Mouse (Mus musculus) cerebellum, postnatal 25 days (tissue): ENCODE data around the gene Ppp6r1.

Experiments used
- DNase-seq, 2 experiments: peaks; one replicate each; pipeline ENCODE4 v3.0.0; 2021; ENCODE audit warnings: mixed read lengths in 2 of 2

Ppp6r1 gene

GRCm38 (mm10) chr7:4658912-4659551, at the start of gene Ppp6r1:
Gene Ppp6r1, minus strand, starts transcription at chr7:4659019.
- DNase-seq, result peak; percentile 96 to 98

DNA sequence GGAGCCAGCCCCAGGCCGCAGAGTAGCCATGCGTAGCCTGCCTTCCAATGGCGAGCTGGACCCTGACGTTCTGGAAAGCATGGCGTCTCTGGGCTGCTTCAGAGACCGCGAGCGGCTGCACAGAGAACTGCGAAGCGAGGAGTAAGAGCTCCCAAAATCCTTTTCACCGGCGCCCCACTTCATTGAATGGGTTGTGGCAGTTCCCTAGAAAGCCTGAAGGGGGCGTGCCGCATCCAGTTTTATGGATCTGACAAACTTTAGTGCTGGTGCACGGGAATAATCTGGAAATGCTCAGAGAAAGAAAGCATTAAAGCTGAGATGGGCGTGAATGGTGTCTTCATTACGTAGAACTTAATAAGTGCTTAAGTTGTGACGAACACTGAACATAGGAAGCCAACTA, 46.3 kb upstream of the Ppp6r1 start:
- peak; percentile 55 to 68 for DNase-seq

DNA sequence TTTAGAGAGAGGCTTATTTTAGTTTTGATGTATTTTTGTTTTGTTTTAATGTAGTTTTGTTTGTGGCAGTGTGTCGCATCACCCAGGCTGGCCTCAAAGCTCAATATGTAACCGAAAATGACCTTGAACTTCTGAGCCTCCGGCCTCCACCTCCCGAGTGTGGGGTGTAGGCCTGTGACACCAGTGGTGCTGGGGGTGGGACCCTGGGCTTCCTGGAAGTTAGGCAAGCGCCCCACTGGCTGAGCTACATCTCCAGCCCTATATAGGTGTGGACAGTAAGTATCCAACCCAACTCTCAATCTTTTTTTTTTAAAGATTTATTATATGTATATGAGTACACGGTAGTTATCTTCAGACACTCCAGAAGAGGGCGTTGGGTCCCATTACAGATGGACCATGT, 44.4 kb upstream of the Ppp6r1 start:
- no peak for DNase-seq

DNA sequence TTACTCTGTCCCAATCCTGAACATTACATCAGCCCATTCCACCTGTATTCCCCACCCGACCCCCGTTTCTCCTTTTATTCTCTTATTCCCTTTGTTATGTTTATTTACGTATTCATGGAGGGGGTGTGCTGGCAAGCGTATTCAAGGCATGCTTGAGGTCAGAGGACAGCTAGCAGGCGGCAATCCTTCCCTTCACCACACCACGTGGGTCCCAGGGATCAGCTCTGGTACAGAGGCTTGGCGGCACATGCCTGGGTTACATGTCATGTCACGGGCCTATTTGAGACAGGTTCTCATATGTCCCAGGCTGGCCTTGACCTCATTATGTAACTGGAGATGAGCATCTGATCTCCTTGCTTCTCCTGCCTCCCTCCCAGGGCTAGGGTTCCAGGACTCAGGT, 43.5 kb upstream of the Ppp6r1 start:
- DNase-seq, result peak in 1 of 2 experiments; percentile 16

DNA sequence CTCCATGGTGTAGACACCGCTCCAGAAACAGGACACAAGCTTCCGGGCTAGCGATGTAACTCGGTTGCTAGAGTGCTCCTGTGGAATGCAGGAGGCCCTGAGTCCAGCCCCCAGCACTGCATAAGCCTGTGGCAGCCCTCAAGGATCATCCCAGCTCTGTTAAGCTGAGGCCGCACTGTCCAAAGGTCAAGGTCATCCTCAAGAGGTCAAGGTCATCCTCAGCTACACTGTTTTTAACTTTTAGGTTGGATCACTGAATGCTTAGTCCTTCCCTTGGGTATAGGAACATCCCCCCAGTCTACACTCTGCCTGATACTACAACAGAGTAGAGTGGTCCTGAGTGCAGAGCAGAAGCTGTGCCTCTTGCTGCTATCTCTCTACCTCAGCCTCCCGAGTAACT, 34.2 kb upstream of the Ppp6r1 start:
- DNase-seq, result no peak

DNA sequence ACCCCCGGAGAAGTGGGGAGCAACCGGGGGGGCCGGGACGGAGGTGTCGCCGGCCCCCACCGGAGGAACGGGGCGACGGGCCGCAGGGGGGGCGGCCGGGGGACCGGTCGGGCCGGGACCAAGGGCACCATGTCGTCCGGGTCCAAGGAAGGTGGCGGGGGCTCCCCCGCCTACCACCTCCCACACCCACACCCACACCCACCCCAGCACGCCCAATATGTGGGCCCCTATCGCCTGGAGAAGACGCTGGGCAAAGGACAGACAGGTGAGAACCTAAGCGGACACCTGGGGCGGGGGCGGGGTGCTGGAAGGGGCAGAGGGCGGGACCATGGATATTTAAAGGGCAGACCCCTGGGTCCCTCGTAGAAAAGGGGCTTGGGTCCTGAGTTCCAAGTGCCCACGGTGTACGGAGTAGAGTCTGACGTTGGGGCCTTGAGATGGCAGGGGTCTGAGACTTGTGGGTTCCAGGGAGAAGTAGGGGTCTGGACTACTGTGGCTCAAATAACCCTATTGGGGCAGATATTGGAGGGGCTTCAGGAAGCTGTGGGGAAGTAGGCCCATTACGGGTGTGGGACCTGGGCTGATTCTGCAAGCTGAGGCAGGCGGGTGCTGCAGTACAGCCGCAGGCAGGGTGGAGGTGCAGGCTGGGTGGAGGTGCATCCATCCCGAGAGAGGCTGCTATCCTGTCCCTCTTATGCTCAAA, 32.3 kb upstream of the Ppp6r1 start:
- DNase-seq, result peak; percentile 58

- peak; percentile 87 to 94 for DNase-seq
Measured at GRCm38 (mm10) chr7:4690387-4690786, 31.6 kb upstream of the Ppp6r1 start, which contains the start of gene Brsk1. Gene Brsk1, plus strand, starts transcription at chr7:4690604.

DNA sequence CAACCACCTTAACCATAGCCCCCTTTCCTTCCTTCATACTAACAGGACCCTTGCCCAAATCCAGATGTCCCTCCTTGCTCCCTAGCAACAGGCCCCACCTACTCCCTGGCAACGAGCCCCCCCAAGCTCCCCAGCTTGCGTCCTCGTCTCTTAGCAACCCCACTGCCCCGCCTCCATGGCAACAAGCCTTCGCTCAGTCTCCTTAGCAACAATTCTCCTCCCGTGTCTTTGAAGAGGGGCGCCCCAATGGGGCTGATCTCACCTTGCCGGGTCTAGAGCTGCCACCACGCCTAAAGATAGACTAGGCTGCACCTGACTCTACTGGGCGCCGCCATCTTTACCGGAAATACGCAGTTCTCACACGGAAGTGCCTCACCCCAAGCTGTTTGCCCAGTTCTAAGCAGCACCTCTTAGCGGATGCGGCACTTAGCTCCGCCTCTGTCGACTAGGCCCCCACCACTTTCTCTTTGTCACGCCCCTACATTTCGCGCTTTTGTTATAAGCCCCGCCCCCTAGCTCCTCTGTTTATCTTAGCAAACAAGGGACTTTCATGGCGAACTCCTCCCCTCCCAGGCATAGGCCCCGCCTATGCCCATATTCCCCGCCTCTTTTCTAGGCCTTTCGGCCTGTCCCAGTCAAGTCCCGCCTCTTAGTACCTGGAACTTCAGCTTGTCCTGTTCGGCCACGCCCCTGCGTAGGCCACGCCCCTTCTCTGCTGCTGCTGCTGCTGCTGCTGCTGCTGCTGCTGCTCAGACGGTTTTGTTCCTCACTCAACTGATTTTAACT, 26.0 kb upstream of the Ppp6r1 start, which contains the start of gene Hspbp1:
Gene Hspbp1, minus strand, starts transcription at position 437 of the 786 bp plus-strand sequence.
- peak; percentile 89 to 90 for DNase-seq

GRCm38 (mm10) chr7:4684203-4684602, 25.4 kb upstream of the Ppp6r1 start:
- no peak for DNase-seq

GRCm38 (mm10) chr7:4683307-4683706, 24.5 kb upstream of the Ppp6r1 start:
- DNase-seq, result no peak

DNA sequence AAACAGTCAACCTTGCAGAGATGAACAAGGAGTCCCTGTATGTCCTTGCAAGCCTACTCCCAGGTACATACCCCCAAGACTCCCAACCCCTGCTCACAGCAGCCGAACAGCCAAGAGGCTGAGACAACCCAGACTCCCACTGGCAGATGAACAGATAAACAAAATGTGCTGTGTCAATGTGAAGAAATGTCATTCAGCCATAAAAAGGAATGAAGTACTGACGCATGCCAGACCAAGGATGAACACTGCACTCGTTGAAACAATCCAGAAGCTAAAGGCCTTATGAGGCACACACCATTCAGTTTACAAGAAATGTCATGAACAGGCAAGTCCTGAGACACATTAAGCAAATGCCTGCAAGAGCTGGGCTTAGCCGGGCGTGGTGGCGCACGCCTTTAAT, 16.4 kb upstream of the Ppp6r1 start:
- DNase-seq, result no peak

GRCm38 (mm10) chr7:4674114-4674731, 15.4 kb upstream of the Ppp6r1 start:
- no peak for DNase-seq

DNA sequence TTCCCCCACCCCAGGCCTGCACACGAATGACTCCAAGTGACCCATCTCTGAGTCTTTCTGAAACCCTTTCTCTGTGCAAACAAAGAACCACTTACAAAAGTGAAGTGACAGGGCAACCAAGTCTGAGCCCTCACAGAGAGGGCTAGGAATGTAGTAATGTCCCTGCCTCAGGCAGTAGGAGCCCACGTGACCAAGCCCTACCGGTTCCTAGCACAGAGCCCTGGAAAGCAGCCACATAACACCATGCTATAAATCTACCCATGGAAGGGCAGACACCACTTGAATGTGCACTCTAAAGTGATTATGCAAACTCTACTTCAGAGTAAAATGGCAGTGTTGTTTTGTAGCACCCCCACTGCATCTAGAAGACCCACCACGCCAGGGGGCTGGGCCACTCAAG, 13.1 kb upstream of the Ppp6r1 start:
- no peak for DNase-seq

DNA sequence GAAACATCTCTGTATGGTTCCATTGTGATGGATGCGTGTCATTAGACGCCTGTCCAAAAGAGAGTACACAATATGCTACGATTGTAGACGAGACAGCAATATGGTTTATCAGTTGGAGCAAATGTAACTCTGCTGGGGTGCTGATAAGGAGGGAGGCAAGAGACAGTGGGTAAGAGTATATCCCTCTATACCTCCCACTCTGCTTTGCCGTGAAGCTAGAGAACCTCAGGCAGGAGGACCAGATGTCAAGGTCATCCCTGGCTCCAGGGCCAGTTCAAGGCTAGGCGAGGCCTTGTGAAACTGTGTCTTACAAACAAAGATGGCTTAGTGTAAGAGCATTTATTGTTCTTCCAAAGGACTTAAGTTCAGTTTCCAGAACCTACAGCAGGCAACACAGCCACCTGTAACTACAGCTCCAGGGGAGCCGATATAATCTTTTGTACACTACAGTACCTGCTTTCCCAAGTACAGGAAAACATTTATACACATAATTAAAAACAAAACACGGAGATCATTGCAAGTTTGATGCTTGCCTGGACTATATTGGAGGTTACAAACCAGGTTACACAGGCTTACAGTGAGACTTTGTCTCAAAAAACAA, 11.9 kb upstream of the Ppp6r1 start:
- DNase-seq, result no peak

DNA sequence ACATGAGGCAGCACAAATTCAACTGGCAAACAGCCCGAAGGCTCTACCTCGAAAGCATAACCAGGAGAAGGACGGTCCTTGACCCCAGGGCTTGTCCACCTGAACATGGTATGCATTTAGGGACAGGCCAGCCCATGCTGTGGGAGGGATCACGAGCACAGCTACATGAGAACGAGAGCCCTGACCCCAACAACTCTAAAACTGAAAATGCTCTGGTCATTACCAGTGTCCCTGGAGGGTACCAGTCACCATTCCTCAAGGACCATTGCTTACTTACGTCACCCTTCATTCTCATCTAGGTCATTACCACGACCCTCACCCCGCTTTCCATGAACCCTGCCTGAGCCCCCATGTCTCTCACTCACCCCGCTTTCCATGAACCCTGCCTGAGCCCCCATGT, 10.3 kb upstream of the Ppp6r1 start:
- DNase-seq, result no peak

GRCm38 (mm10) chr7:4668506-4668905, 9.7 kb upstream of the Ppp6r1 start:
- no peak for DNase-seq

GRCm38 (mm10) chr7:4666871-4667270, 8.1 kb upstream of the Ppp6r1 start:
- DNase-seq, result no peak

- no peak for DNase-seq
Measured at GRCm38 (mm10) chr7:4663742-4664141, 4.9 kb upstream of the Ppp6r1 start.

GRCm38 (mm10) chr7:4663179-4663578, 4.4 kb upstream of the Ppp6r1 start:
- DNase-seq, result no peak

- peak in 1 of 2 experiments; percentile 5 for DNase-seq
Measured at GRCm38 (mm10) chr7:4659911-4660443, 1.2 kb upstream of the Ppp6r1 start.

DNA sequence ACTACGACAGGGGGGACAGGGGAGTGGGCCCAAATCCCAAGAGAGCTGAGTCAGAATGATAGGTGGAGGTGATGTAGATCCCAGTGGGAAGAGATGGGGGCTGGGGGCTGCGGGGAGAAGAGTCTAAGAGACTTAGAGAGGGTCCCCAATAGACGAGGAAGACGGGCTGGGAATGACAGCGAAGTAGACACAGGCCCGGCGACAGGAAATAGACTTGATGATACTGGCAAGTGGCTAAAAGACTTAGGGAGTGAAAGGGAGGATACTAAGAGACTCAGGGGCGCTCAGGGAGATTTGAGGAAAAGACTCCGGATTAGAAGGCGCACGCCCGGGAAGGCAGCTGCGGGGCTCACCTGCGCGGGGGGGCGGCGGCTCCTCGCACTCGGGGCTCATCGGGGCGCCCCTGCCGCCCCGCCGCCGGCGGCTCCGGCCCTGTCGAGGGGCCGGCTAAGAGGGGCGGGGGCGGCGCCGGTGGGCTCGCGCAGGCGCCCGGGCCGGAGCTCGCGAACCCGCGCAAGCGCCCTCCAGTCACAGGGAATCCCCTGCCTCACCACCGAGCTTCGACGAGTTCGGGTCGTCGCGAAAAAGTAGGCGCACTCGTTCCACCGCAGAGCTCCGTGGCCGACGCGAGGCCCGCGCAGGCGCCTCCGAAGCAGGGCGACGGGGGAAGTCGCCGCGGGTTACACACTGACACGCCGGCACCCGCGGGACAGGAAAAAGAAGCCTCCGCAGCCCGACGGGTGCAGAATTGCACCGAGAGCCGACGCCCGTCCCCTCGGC, 501 bp downstream of the Ppp6r1 start:
- peak in 1 of 2 experiments; percentile 14 for DNase-seq
